Mouse (Mus musculus) adipocyte (in vitro differentiated cells): Measurements from ENCODE around the gene Rictor.

Source experiments
- DNase-seq: peaks from one replicate; pipeline ENCODE4 v3.0.0-alpha.2; 2016; ENCODE audit warnings: low spot score

The Rictor gene

GRCm38 (mm10) chr15:6707936-6708525, at the start of gene Rictor:
Rictor (plus strand) TSS chr15:6708379.
- peak; percentile 85 for DNase-seq

- DNase-seq, result no peak
Observed at GRCm38 (mm10) chr15:6661951-6662350, 46.2 kb upstream of the Rictor start.

GRCm38 (mm10) chr15:6663991-6664390, 44.2 kb upstream of the Rictor start:
- DNase-seq, result no peak

GRCm38 (mm10) chr15:6666072-6666471, 42.1 kb upstream of the Rictor start:
- no peak for DNase-seq

GRCm38 (mm10) chr15:6668793-6669437, 39.3 kb upstream of the Rictor start:
- DNase-seq, result no peak

GRCm38 (mm10) chr15:6678479-6678878, 29.7 kb upstream of the Rictor start:
- DNase-seq, result no peak

- no peak for DNase-seq
Observed at GRCm38 (mm10) chr15:6702164-6702563, 6.0 kb upstream of the Rictor start.

- no peak for DNase-seq
Observed at GRCm38 (mm10) chr15:6705351-6705901, 2.8 kb upstream of the Rictor start.

- DNase-seq, result peak; percentile 59
Observed at GRCm38 (mm10) chr15:6707551-6707935, 636 bp upstream of the Rictor start.

GRCm38 (mm10) chr15:6708526-6709441, 605 bp downstream of the Rictor start:
- DNase-seq, result no peak

- DNase-seq, result no peak
Observed at GRCm38 (mm10) chr15:6709618-6710017, 1.4 kb downstream of the Rictor start.

GRCm38 (mm10) chr15:6710341-6710740, 2.2 kb downstream of the Rictor start:
- no peak for DNase-seq

- no peak for DNase-seq
Observed at GRCm38 (mm10) chr15:6711226-6711625, 3.0 kb downstream of the Rictor start.

- no peak for DNase-seq
Observed at GRCm38 (mm10) chr15:6714819-6715218, 6.6 kb downstream of the Rictor start.

GRCm38 (mm10) chr15:6715237-6715636, 7.1 kb downstream of the Rictor start:
- no peak for DNase-seq

- DNase-seq, result no peak
Observed at GRCm38 (mm10) chr15:6721385-6721784, 13.2 kb downstream of the Rictor start.

- no peak for DNase-seq
Observed at GRCm38 (mm10) chr15:6721802-6722201, 13.6 kb downstream of the Rictor start.

GRCm38 (mm10) chr15:6722405-6723176, 14.4 kb downstream of the Rictor start:
- DNase-seq, result no peak

GRCm38 (mm10) chr15:6723338-6723737, 15.2 kb downstream of the Rictor start:
- DNase-seq, result no peak

GRCm38 (mm10) chr15:6724442-6724841, 16.3 kb downstream of the Rictor start:
- DNase-seq, result no peak

- DNase-seq, result no peak
Observed at GRCm38 (mm10) chr15:6726130-6726808, 18.1 kb downstream of the Rictor start.
